Mouse (Mus musculus): Measurements from ENCODE around the gene Efcab11. TPM values are rescaled to one million over a fixed set of nuclear protein-coding genes. Genes with fewer than 3 reads are reported as not detected.

Gene Efcab11
- total RNA-seq, 1 experiment: 2.9 TPM

DNA sequence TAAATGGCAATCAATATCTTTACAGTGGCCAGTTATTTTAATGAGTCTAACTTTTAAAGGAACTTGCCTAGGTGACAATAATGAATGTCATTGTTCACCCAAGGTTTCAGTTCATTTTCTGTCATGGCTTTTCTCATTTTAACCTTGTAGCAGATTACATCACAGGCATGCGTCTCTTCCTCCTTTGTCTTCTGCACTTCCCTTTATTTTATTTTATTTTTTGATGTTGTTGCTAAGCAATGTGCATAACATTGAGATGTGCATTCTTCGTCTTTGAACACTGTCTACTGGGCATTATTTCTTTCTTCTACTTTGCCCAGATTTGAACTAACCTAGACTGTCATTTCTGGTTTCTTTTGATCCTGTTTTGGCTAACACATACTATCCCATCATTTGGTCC is 88.3 kb downstream of the Efcab11 start:
- Histone ChIP-seq H3K27ac (ENCODE audit: insufficient read depth, low read depth, low read length, poor library complexity, severe bottlenecking) (no peak overlapping the region), H3K4me3 (ENCODE audit: insufficient read depth in 1 of 2, low read depth in 1 of 2, low read length in 2 of 2, poor library complexity in 1 of 2, severe bottlenecking in 1 of 2) (no peak overlapping the region), H3K36me3 (ENCODE audit: control insufficient read depth, insufficient read depth, low read length, poor library complexity, severe bottlenecking) (no peaks in the 10 kb centered on the region), H3K9me3 (ENCODE audit: control insufficient read depth, insufficient read depth, low read depth, low read length) (no peaks in the 10 kb centered on the region), H3K9ac (ENCODE audit: insufficient read depth, low read depth, low read length, poor library complexity, severe bottlenecking) (no peak overlapping the region), H3K4me1 (ENCODE audit: control insufficient read depth in 2 of 2, insufficient read depth in 2 of 2, low read length in 2 of 2, poor library complexity in 1 of 2) (no peaks in the 10 kb centered on the region)
- no peak for TF ChIP-seq HCFC1 (IDR thresholded peaks at IDR 0.05; ENCODE audit: borderline replicate concordance, insufficient read depth, low read length)
- TF ChIP-seq ZNF384 (IDR thresholded peaks at IDR 0.05; ENCODE audit: low read depth, low read length): no peak
- no peak for TF ChIP-seq CHD2 (IDR thresholded peaks at IDR 0.05; ENCODE audit: low read depth, low read length)
- no peak for TF ChIP-seq ZC3H11A (IDR thresholded peaks at IDR 0.05; ENCODE audit: borderline replicate concordance, low read depth, low read length)
- no peak for TF ChIP-seq MAFK (IDR thresholded peaks at IDR 0.05; ENCODE audit: insufficient read depth, low read depth, low read length)
- DNase-seq (ENCODE audit: low read depth, low spot score): no peak
- in situ Hi-C loops (cut with MboI; ENCODE audit: low sequenced_read_pairs in 2 of 2, unreplicated experiment in 2 of 2): no loop called here

DNA sequence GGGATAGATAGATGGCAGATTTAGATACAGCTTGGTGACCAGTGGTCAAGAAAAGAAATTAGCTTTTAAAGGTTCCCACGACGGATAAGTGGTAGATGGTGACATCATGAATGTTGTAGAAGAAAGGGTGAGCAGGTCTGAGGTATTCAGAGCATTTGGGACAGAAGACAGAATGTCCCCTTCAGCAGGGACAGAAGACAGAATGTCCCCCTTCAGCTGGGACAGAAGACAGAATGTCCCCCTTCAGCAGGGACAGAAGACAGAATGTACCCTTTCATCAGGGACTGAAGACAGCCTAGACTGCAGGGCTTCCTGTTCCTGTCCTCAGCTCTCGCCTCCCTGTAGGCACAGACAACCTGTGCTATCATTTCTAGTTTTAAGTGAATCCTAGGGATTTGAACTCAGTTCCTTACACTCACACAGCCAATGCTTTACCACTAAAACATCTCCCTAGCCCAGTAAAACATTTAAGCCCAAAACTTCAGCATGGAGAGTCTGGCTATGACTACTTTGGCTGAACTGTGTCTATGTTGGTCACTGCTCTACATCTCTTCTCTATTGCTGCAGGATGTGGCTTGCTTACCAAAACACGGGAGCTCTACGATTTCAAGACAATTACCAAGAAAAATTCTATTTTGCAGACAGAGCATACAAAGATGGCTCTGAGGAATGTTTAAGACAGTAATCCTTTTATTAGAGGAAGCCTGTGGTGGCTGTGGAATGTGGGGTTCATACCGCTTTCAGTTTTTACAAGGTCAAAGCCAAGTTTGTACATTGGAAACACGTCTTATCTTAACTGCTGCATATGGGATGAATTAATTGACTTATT is 89.2 kb downstream of the Efcab11 start:
- no peaks in the 10 kb centered on the region for H3K36me3 ChIP-seq (ENCODE audit: control insufficient read depth, insufficient read depth, low read length, poor library complexity, severe bottlenecking)
- DNase-seq (ENCODE audit: low read depth, low spot score): no peak
- H3K27ac ChIP-seq (ENCODE audit: insufficient read depth, low read depth, low read length, poor library complexity, severe bottlenecking): no peak overlapping the region
- no peak overlapping the region for H3K4me3 ChIP-seq (ENCODE audit: insufficient read depth in 1 of 2, low read depth in 1 of 2, low read length in 2 of 2, poor library complexity in 1 of 2, severe bottlenecking in 1 of 2)
- no peaks in the 10 kb centered on the region for H3K4me1 ChIP-seq (ENCODE audit: control insufficient read depth in 2 of 2, insufficient read depth in 2 of 2, low read length in 2 of 2, poor library complexity in 1 of 2)
- no peak overlapping the region for H3K9ac ChIP-seq (ENCODE audit: insufficient read depth, low read depth, low read length, poor library complexity, severe bottlenecking)
- in situ Hi-C loops (cut with MboI; ENCODE audit: low sequenced_read_pairs in 2 of 2, unreplicated experiment in 2 of 2): no loop called here
- no peak for TF ChIP-seq ZC3H11A (IDR thresholded peaks at IDR 0.05; ENCODE audit: borderline replicate concordance, low read depth, low read length)
- TF ChIP-seq HCFC1 (IDR thresholded peaks at IDR 0.05; ENCODE audit: borderline replicate concordance, insufficient read depth, low read length): no peak
- TF ChIP-seq CHD2 (IDR thresholded peaks at IDR 0.05; ENCODE audit: low read depth, low read length): no peak
- TF ChIP-seq MAFK (IDR thresholded peaks at IDR 0.05; ENCODE audit: insufficient read depth, low read depth, low read length): no peak
- no peak for TF ChIP-seq ZNF384 (IDR thresholded peaks at IDR 0.05; ENCODE audit: low read depth, low read length)
- H3K9me3 ChIP-seq (ENCODE audit: control insufficient read depth, insufficient read depth, low read depth, low read length): no peaks in the 10 kb centered on the region

DNA sequence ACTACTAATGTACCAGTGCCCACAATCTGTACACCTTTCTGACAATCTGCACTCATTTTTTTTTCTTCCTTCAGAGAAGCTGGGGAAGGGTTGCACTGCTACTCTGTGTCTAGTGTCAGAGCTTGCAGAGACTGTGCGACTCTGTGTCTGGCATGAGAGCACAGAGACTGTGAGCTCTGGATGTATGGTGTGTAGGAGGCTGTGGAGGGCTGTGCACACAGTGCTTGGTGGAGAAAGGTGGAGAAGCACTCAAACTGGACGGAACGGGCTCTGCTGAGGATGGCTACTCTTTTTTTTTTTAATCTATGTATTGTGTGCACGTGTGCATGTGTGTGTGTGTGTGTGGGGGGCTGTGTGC is 90.1 kb downstream of the Efcab11 start:
- no peak for TF ChIP-seq HCFC1 (IDR thresholded peaks at IDR 0.05; ENCODE audit: borderline replicate concordance, insufficient read depth, low read length)
- TF ChIP-seq ZC3H11A (IDR thresholded peaks at IDR 0.05; ENCODE audit: borderline replicate concordance, low read depth, low read length): no peak
- TF ChIP-seq MAFK (IDR thresholded peaks at IDR 0.05; ENCODE audit: insufficient read depth, low read depth, low read length): no peak
- TF ChIP-seq CHD2 (IDR thresholded peaks at IDR 0.05; ENCODE audit: low read depth, low read length): no peak
- no peak for TF ChIP-seq ZNF384 (IDR thresholded peaks at IDR 0.05; ENCODE audit: low read depth, low read length)
- Histone ChIP-seq H3K27ac (ENCODE audit: insufficient read depth, low read depth, low read length, poor library complexity, severe bottlenecking) (no peak overlapping the region), H3K4me1 (ENCODE audit: control insufficient read depth in 2 of 2, insufficient read depth in 2 of 2, low read length in 2 of 2, poor library complexity in 1 of 2) (no peaks in the 10 kb centered on the region), H3K9ac (ENCODE audit: insufficient read depth, low read depth, low read length, poor library complexity, severe bottlenecking) (no peak overlapping the region), H3K9me3 (ENCODE audit: control insufficient read depth, insufficient read depth, low read depth, low read length) (no peaks in the 10 kb centered on the region), H3K36me3 (ENCODE audit: control insufficient read depth, insufficient read depth, low read length, poor library complexity, severe bottlenecking) (no peaks in the 10 kb centered on the region), H3K4me3 (ENCODE audit: insufficient read depth in 1 of 2, low read depth in 1 of 2, low read length in 2 of 2, poor library complexity in 1 of 2, severe bottlenecking in 1 of 2) (no peak overlapping the region)
- no peak for DNase-seq (ENCODE audit: low read depth, low spot score)
- in situ Hi-C loops (cut with MboI; ENCODE audit: low sequenced_read_pairs in 2 of 2, unreplicated experiment in 2 of 2): no loop called here

DNA sequence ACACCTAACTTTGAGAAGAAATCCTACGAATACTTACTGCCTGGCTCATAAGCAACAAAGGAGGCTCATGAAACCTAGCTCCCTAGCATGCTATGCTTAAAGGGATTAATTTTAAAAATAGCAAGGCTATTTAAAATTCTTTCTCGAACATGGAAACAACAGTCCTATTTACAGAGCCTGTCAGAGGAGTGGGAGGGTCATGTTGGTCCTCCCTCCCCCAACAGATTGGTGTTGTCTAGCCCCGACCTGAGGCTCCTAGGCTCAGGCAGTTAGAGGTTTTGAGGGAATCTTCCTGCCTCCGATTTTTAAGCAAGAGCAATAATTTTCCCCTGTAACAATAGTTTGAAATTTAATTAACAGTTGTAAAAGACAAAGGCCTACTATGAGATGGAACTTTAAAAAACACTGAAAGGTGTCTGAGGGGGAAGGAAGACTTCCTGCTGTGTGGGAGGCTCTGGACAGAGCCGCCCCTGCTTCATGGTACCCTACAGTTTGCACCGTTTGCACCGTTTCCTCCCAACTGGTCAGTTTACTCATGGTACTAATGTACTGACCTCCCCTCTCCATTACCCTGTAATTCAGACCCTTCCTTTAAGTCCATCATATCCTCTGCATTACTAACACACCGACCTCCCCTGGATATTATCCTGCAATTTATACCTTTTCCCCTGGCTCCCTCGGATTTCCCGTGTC is 90.6 kb downstream of the Efcab11 start:
- Histone ChIP-seq H3K9ac (ENCODE audit: insufficient read depth, low read depth, low read length, poor library complexity, severe bottlenecking) (no peak overlapping the region), H3K36me3 (ENCODE audit: control insufficient read depth, insufficient read depth, low read length, poor library complexity, severe bottlenecking) (no peaks in the 10 kb centered on the region), H3K4me1 (ENCODE audit: control insufficient read depth in 2 of 2, insufficient read depth in 2 of 2, low read length in 2 of 2, poor library complexity in 1 of 2) (no peaks in the 10 kb centered on the region), H3K9me3 (ENCODE audit: control insufficient read depth, insufficient read depth, low read depth, low read length) (no peaks in the 10 kb centered on the region), H3K27ac (ENCODE audit: insufficient read depth, low read depth, low read length, poor library complexity, severe bottlenecking) (no peak overlapping the region), H3K4me3 (ENCODE audit: insufficient read depth in 1 of 2, low read depth in 1 of 2, low read length in 2 of 2, poor library complexity in 1 of 2, severe bottlenecking in 1 of 2) (no peak overlapping the region)
- no peak for TF ChIP-seq ZC3H11A (IDR thresholded peaks at IDR 0.05; ENCODE audit: borderline replicate concordance, low read depth, low read length)
- in situ Hi-C loops (cut with MboI; ENCODE audit: low sequenced_read_pairs in 2 of 2, unreplicated experiment in 2 of 2): no loop called here
- DNase-seq (ENCODE audit: low read depth, low spot score): no peak
